Mouse (Mus musculus) Patski (cell line): Measurements from ENCODE around the gene Dync1i2. TPM values are rescaled to one million over a fixed set of nuclear protein-coding genes. Genes with fewer than 3 reads are reported as not detected.

Experiments
- ATAC-seq: fragments of 100-300 bp; one replicate; pipeline ENCODE4 v1.8.0; 2021
- CTCF ChIA-PET: fragments of 350-600 bp; sonication (Branson Sonifier 250); formaldehyde crosslinking; loops from one replicate; lab custom pipeline; 2022; ENCODE audit warnings: inconsistent platforms; lab: Charles Lee
- POLR2A ChIA-PET: fragments of 350-600 bp; sonication (Branson Sonifier 250); formaldehyde crosslinking; loops from one replicate; lab custom pipeline; 2022; ENCODE audit warnings: antibody characterized with exemption, inconsistent platforms; lab: Charles Lee
- DNase-seq: peaks from one replicate; pipeline ENCODE4 v3.0.0-alpha.2; 2011; ENCODE audit warnings: low read depth, low spot score
- H3K27me3 ChIP-seq: fragments of 371-371 bp; one replicate; pipeline ENCODE4 v1.5.1; 2021
- CTCF ChIP-seq: fragments of 100-300 bp; IDR thresholded peaks from one replicate; pipeline ENCODE4 v1.5.1; 2021
- in situ Hi-C: fragments of 300-500 bp; cut with MboI; formaldehyde crosslinking; loops from 3 replicates; pipeline ENCODE4 v1.11.1; 2018; ENCODE audit warnings: low pct_unique_long_range_greater_than_20kb, mixed read lengths
- polyA plus RNA-seq: library from polyadenylated mRNA; unstranded; gene quantifications from one replicate; pipeline ENCODE4 v1.2.3, GENCODE M21; 2021

The Dync1i2 gene
- 178 TPM for polyA plus RNA-seq

DNA sequence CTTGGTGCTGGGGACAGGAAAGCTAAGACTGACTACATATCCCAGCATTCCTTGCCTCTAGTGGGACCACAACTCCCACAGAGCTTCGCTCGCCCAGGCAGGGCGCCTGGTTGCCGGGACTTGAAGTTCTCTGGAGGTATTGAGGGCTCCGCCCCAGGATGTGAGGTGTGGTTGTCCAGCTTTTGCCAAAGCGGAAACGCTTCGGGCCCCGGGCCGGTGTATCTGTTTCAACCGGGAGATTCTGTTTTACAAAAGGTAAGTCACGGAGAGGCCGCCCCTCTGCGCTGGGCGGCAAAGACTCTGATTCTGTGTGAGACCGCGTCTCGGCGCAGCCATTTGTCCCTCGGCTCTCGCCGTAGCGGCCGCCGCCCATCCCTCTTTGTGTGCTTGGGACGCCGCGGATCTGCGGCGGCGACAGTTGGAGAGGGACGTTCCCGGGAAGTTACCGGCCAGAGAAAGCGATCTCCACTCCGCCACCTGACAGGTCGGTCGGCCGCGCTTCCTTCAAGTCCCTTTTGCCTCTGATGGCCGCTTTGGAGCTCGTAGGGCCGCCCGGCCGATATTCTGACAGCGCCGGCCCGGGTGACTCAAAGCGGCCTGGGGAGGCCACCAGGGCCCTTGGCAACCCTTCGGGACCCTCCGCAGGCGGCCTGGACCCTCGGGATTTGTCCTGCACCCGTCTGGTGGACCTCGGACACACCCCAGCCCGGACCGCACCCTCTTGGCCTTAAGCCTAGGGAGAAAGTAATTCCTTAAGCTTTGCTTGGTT, at the start of gene Dync1i2:
TSS of gene Dync1i2 (plus strand) at position 116 of the 769 bp plus-strand sequence.
- ChIA-PET CTCF (interaction anchor here (0.8 to 1.4 kb wide), 2 partner anchors 20 to 25 kb away, joined by 3 read pairs; no protein-coding TSS in a partner anchor), POLR2A (interaction anchor here (1.6 kb wide), 1 partner anchor 19 kb away, joined by 3 read pairs; no protein-coding TSS in a partner anchor)
- DNase-seq (peak; percentile 86), ATAC-seq (peak; percentile 98)
- in situ Hi-C loops, result no loop called here
- H3K27me3 ChIP-seq, result no peaks in the 10 kb centered on the region
- TF ChIP-seq CTCF, result no peak

DNA sequence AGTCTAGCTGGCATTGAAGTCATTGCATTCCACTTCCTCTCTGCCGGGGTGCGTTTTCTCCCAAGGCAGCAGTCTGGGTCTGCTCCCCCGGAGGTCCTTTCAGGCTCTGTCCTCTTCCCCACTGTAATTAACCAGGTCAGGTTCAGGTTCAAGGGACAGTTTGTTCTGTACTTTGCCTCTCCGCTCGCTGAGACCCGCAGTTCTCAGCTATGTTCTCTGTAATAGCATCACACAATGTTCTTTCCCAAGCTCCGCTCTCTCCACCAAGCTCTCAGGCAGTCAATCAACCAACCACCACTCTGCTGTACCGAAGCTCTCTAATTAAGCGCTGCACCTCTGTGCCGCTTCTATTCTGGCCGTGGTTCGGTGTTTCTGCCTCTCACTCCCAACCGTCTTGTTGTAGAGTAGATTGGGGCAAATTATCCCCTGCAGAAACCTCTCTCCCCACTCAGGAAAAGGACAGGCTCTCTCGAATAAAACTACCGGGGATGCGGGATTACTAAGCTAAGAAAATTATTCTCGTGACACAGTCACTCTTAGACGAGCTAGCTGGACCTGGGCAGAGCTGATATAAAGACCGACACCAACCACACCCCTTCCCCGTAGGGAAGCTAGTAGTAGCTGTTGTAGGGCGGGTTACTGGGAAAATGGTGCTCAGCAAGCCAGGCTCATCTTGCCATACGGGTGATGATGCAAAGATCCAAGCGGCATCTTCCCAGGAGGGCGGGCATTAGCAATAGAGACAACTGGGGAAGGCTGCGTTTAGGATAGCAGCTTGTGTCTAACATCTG, 48.5 kb upstream of the Dync1i2 start:
- no peak for TF ChIP-seq CTCF
- CTCF ChIA-PET, result interaction anchor here (0.9 to 1.2 kb wide), 3 partner anchors 16 to 70 kb away, joined by 3 read pairs; no protein-coding TSS in a partner anchor
- DNase-seq (no peak), ATAC-seq (no peak)
- in situ Hi-C loops, result no loop called here
- POLR2A ChIA-PET, result interaction anchor here (0.7 kb wide), 1 partner anchor 675 kb away, joined by 3 read pairs; no protein-coding TSS in a partner anchor
- H3K27me3 ChIP-seq, result no peaks in the 10 kb centered on the region

DNA sequence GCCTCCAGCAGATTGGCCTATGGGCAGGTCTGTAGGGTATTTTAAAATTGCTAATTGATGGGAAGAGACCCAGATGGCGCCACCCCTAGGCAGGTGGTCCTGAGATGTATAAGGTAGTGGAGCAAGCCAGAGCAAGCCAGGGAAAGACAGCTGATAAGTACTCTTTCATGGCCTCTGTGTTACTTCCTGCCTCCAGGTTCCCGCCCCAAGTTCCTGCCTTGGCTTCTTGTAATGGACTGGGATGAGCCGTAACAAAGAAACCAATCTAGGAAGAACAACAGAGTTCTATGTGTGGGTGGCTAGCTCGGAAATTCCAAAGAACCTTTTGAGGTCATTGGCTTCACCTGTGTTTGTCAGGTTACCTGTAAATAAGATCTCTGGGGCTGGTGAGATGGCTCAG, 44.3 kb upstream of the Dync1i2 start:
- DNase-seq (no peak), ATAC-seq (no peak)
- TF ChIP-seq CTCF, result no peak
- POLR2A ChIA-PET, result no interaction called here
- H3K27me3 ChIP-seq, result no peaks in the 10 kb centered on the region
- CTCF ChIA-PET, result interaction anchor here (0.9 to 1.3 kb wide), 3 partner anchors 9 to 11 kb away, joined by 3 to 4 read pairs (median 4); no protein-coding TSS in a partner anchor
- in situ Hi-C loops, result no loop called here

DNA sequence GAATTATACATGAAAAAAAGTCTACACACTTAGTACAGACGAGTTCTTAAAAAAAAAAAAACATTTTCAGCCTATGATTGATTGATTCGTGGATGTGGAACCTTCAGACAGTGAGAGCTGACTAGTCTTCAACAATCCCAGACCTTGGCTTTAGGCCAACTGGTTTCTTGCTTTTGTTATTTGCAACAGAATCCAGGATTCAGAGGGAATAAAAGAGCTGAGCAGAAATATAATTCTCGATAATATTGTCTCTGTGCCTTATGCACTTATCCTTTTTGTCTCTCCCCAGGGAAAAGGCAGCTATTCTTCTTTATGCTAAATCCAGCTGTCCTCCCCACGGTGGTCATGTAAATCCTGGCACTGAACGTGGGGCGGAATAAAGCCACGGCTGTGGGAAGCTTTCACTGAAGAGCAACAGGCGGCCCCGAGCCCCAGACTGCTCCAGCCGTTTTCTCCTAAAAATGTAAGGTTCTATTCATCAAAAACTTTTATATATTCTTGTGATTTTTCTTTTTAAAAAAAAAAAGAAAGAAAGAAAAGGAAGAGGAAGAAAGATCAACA, 43.0 kb upstream of the Dync1i2 start:
- no peak for ATAC-seq
- ChIA-PET CTCF (interaction anchor here (1.3 kb wide), 1 partner anchor 13 kb away, joined by 4 read pairs; no protein-coding TSS in a partner anchor), POLR2A (no interaction called here)
- no peaks in the 10 kb centered on the region for H3K27me3 ChIP-seq
- TF ChIP-seq CTCF, result no peak
- DNase-seq, result no peak
- in situ Hi-C loops, result no loop called here

DNA sequence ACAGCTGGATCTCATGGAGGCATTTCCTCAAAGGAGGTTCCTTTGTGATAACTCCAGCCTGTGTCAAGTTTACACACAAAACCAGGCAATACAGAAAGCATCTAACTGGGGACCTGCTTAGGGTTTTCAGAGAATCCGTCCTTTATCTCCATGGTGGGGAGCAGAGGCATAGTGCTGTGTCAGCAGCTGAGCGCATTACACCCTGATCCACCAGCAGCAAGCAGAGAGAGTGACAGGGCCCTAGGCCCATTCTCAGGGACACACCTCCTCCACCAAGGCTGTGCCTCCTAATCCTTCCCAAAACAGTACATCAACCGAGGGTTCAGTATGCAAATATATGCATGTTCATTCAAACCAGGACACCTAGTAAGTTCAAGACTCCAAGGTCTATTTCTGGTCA, 38.5 kb upstream of the Dync1i2 start:
- no peak for ATAC-seq
- H3K27me3 ChIP-seq, result no peaks in the 10 kb centered on the region
- DNase-seq, result no peak
- POLR2A ChIA-PET, result no interaction called here
- no peak for TF ChIP-seq CTCF
- in situ Hi-C loops, result no loop called here
- CTCF ChIA-PET, result interaction anchor here (1.7 kb wide), 1 partner anchor 13 kb away, joined by 6 read pairs; no protein-coding TSS in a partner anchor

DNA sequence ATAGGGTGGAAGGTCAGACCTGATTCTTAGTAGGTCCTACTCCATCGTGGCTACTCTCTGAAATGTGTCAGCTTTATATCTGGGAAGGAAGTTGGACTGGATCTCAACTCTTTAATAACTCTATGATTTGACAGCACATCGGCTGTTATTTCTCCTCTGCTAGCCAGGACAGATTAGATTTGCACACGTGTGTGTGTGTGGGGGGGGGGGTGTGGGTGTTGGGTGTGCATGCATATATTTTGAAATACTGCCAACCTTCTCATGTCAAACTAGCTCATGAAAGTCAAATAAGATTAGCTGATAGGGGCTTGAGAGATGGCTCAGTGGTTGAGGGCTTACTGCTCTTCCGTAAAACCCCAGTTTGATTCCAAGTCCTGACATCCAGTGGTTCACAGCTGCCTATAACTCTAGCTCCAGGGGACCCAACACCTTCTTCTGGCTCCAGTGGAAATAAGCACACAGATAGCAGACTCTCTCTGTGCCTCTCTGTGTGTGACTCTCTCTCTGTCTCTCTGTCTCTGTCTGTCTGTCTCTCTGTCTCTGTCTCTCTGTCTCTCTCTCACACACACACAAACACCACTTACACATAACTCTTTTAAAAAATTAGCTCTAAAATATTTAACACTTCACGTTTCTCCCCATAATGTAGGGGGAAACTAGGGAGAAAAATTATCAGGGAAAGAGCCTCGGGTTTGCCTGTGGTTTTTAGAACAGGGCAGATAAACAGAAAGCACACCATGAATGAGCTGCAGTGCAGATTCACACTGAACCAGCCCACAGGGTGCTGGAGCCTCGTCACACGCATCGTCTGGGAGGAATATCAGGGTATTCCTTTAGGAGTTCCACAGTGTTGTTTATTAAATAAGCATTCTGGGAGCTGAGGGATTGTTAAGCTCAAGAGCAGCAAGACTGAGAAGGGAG, 34.9 kb upstream of the Dync1i2 start:
- DNase-seq (no peak), ATAC-seq (no peak)
- TF ChIP-seq CTCF, result no peak
- H3K27me3 ChIP-seq, result no peaks in the 10 kb centered on the region
- ChIA-PET POLR2A (interaction anchor here (0.7 to 1.1 kb wide), 2 partner anchors 134 to 671 kb away, joined by 3 read pairs; no protein-coding TSS in a partner anchor), CTCF (interaction anchor here (0.7 to 1.3 kb wide), 2 partner anchors 9 to 21 kb away, joined by 3 to 4 read pairs; no protein-coding TSS in a partner anchor)
- in situ Hi-C loops, result no loop called here

DNA sequence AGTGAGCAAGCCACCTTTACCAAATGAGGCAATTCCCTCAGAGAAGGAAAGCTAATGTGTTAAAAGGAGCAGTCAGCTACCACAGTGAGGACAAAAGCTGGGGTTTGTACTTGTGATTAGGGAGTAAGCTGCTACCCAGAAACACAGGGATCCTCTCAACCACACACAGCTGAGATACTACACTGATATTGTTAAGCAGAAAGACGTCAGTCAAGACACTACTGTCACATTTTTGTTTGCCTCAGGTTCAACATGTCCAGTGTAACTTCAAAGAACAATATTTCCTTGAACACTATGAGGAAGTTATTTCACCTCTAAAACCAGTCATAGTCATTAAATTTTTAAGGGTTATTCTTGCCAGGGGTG, 34.3 kb upstream of the Dync1i2 start:
- in situ Hi-C loops, result no loop called here
- ChIA-PET POLR2A (interaction anchor here (0.7 to 1.1 kb wide), 2 partner anchors 133 to 672 kb away, joined by 3 read pairs; no protein-coding TSS in a partner anchor), CTCF (interaction anchor here (0.7 to 1.3 kb wide), 2 partner anchors 8 to 21 kb away, joined by 3 to 4 read pairs; no protein-coding TSS in a partner anchor)
- H3K27me3 ChIP-seq, result no peaks in the 10 kb centered on the region
- TF ChIP-seq CTCF, result no peak
- ATAC-seq (no peak), DNase-seq (no peak)

DNA sequence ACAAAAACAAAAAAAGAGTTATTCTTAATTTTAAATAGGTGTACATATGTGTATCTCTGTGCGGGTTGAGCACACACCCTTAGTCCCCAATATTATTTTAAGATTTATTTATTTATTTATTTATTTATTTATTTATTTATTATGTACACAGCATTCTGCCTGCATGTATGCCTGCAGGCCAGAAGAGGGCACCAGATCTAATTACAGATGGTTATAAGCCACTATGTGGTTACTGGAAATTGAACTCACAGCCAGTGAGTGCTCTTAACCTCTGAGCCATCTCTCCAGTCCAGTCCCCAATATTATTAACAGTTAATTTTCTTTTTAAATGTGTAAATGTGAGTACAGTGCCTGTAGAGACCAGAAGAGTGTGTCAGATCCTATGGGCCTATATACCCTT, 33.7 kb upstream of the Dync1i2 start:
- peak; percentile 45 for TF ChIP-seq CTCF
- no peaks in the 10 kb centered on the region for H3K27me3 ChIP-seq
- ChIA-PET POLR2A (interaction anchor here (1.1 kb wide), 1 partner anchor 133 kb away, joined by 3 read pairs; no protein-coding TSS in a partner anchor), CTCF (no interaction called here)
- DNase-seq, result no peak
- no peak for ATAC-seq
- in situ Hi-C loops, result no loop called here

DNA sequence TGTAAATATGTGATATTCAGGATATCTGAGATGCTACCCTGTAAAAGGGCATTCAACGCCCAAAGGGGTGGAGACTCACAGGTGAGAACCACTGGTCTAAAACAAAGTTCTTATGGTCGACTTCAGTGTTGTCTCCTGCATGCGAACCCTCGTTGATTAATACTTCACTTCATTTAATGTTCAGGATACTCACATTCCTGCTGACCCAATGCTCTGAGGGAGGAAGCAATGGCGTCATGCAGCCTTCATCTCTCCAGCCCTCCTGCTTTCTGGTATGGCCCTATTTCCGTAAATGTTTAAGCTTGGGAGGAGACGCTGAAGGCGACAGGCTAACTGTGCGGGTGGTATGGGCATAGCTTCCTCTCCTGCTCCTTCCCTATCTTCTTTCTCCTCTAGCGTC, 31.8 kb upstream of the Dync1i2 start:
- TF ChIP-seq CTCF, result no peak
- no peaks in the 10 kb centered on the region for H3K27me3 ChIP-seq
- DNase-seq (no peak), ATAC-seq (no peak)
- ChIA-PET CTCF (no interaction called here), POLR2A (no interaction called here)
- in situ Hi-C loops, result no loop called here
